ENCODE assay signal across 10 mouse cellular contexts in genomic region chr10:61065287-61066005, GRCm38 (mm10). TPM values are rescaled to one million over a fixed set of nuclear protein-coding genes. Genes with fewer than 3 reads are reported as not detected.
DNase-seq lines count a peak whose midpoint lies in the region; ATAC-seq and TF ChIP-seq lines count a peak whose summit lies in the region.
"Had no signal": no experiment of that assay in that cellular context is flagged by ENCODE, and none has a peak within 500 bp of the region (broad histone marks: within the 10 kb centered on the region; RNA-seq: fewer than 3 reads in every experiment).

No protein-coding gene starts in this region.

- peak overlapping the region; percentile 37; the same call in 1 of the 2 replicates for H3K4me3 ChIP-seq in hindbrain, embryonic 10.5 days
- H3K4me3 ChIP-seq in hindbrain, embryonic 16.5 days (ENCODE audit: low read length) = no peak overlapping the region
- H3K4me3 ChIP-seq in embryonic facial prominence, embryonic 10.5 days = peak overlapping the region; percentile 42
- no peak overlapping the region for H3K4me3 ChIP-seq in stomach, postnatal 0 days (ENCODE audit: low read depth, low read length)

- H3K9me3 ChIP-seq in hindbrain, embryonic 10.5 days = no peaks in the 10 kb centered on the region
- no peaks in the 10 kb centered on the region for H3K9me3 ChIP-seq in hindbrain, embryonic 16.5 days (ENCODE audit: control insufficient read depth, low read length)
- no peaks in the 10 kb centered on the region for H3K9me3 ChIP-seq in embryonic facial prominence, embryonic 10.5 days
- no peaks in the 10 kb centered on the region for H3K9me3 ChIP-seq in stomach, postnatal 0 days (ENCODE audit: control insufficient read depth, low read length)

- peaks cover 46% of the 10 kb centered on the region for H3K4me1 ChIP-seq in hindbrain, embryonic 10.5 days (replicated peaks)
- peaks cover 3% of the 10 kb centered on the region for H3K4me1 ChIP-seq in hindbrain, embryonic 16.5 days (ENCODE audit: control insufficient read depth, insufficient read depth, low read depth, low read length)
- peaks cover 48% of the 10 kb centered on the region for H3K4me1 ChIP-seq in embryonic facial prominence, embryonic 10.5 days
- H3K4me1 ChIP-seq in stomach, postnatal 0 days (replicated peaks; ENCODE audit: control insufficient read depth, insufficient read depth) = no peaks in the 10 kb centered on the region

- H3K4me2 ChIP-seq in hindbrain, embryonic 16.5 days (ENCODE audit: low read length) = no peak overlapping the region
- no peak overlapping the region for H3K4me2 ChIP-seq in stomach, postnatal 0 days (replicated peaks; ENCODE audit: low read depth)

- no peak for ATAC-seq in hindbrain, embryonic 16.5 days
- ATAC-seq in stomach, postnatal 0 days (ENCODE audit: low FRiP score, low TSS enrichment) = peak; percentile 9; the same call in 1 of the 2 replicates

- no peak overlapping the region for H3K9ac ChIP-seq in hindbrain, embryonic 16.5 days (ENCODE audit: low read depth, low read length)
- H3K9ac ChIP-seq in stomach, postnatal 0 days (ENCODE audit: low read length) = peak overlapping the region; percentile 13; the same call in 1 of the 2 replicates

- no peak for DNase-seq in hindbrain, embryonic 10.5 days (ENCODE audit: low spot score)
- peak; percentile 67 for DNase-seq in retina, postnatal 1 day
- DNase-seq in retina, embryonic 14.5 days (ENCODE audit: low spot score) = no peak
- DNase-seq in embryonic facial prominence, embryonic 10.5 days (ENCODE audit: low spot score) = no peak
- DNase-seq in stomach, postnatal 0 days (ENCODE audit: low spot score) = peak; percentile 23
- DNase-seq in right cerebral cortex, postnatal 10 days (ENCODE audit: low spot score in 2 of 2) = no peak
- no peak for DNase-seq in adrenal gland, postnatal 36 days
- DNase-seq: kidney, postnatal 25 days had no signal

- peaks cover 72% of the 10 kb centered on the region for H3K27me3 ChIP-seq in hindbrain, embryonic 10.5 days (ENCODE audit: insufficient read depth, poor library complexity, severe bottlenecking)
- H3K27me3 ChIP-seq in hindbrain, embryonic 16.5 days (replicated peaks; ENCODE audit: control insufficient read depth, insufficient read depth, low read length) = no peaks in the 10 kb centered on the region
- H3K27me3 ChIP-seq in embryonic facial prominence, embryonic 10.5 days (replicated peaks; ENCODE audit: low read depth, poor library complexity, severe bottlenecking) = 0 out of 2 replicates have a peak, but pooled peaks cover 6% of the 10 kb centered on the region
- H3K27me3 ChIP-seq in stomach, postnatal 0 days (ENCODE audit: control insufficient read depth, insufficient read depth, low read length) = no peaks in the 10 kb centered on the region

- H3K36me3 ChIP-seq in hindbrain, embryonic 10.5 days = no peaks in the 10 kb centered on the region
- H3K36me3 ChIP-seq in hindbrain, embryonic 16.5 days (ENCODE audit: control insufficient read depth, insufficient read depth, low read length) = no peaks in the 10 kb centered on the region
- H3K36me3 ChIP-seq in embryonic facial prominence, embryonic 10.5 days (replicated peaks) = no peaks in the 10 kb centered on the region
- H3K36me3 ChIP-seq in stomach, postnatal 0 days (ENCODE audit: control insufficient read depth, insufficient read depth, low read length) = no peaks in the 10 kb centered on the region

- H3K27ac ChIP-seq in hindbrain, embryonic 10.5 days = peak overlapping the region; percentile 79; the same call in 1 of the 2 replicates
- no peak overlapping the region for H3K27ac ChIP-seq in hindbrain, embryonic 16.5 days (ENCODE audit: low read depth, low read length)
- peak overlapping the region; percentile 76; the same call in 1 of the 2 replicates for H3K27ac ChIP-seq in embryonic facial prominence, embryonic 10.5 days (replicated peaks)
- no peak overlapping the region for H3K27ac ChIP-seq in stomach, postnatal 0 days (replicated peaks)

- no peak for TF ChIP-seq CTCF in stomach, postnatal 0 days (IDR thresholded peaks at IDR 0.05; ENCODE audit: low read depth)

- 50% methylated on average over 13 of the region's 13 CpGs for WGBS in hindbrain, embryonic 10.5 days
- 51% methylated on average over 13 of the region's 13 CpGs for WGBS in hindbrain, embryonic 16.5 days
- 50% methylated on average over 13 of the region's 13 CpGs for WGBS in embryonic facial prominence, embryonic 10.5 days
- WGBS in stomach, postnatal 0 days = 52% methylated on average over 13 of the region's 13 CpGs

- no peak for TF ChIP-seq EP300 in stomach, postnatal 0 days (optimal IDR thresholded peaks at IDR 0.05)

RNA-seq across cellular contexts. Expression of gene Pcbd1, which starts 23.7 kb away (rescaled TPM):
- polyA plus RNA-seq in hindbrain, embryonic 10.5 days (2016; fragmentation: Nextera tagmentation; extraction: Ambion mirVana) = 23.5 and 26.3 TPM in 2 replicates
- polyA plus RNA-seq in hindbrain, embryonic 16.5 days (2015; fragmentation: Nextera tagmentation; extraction: Ambion mirVana) = 40.7 and 50.4 TPM in 2 replicates
- 16.4 and 17.0 TPM in 2 replicates for polyA plus RNA-seq in embryonic facial prominence, embryonic 10.5 days (2016; fragmentation: Nextera tagmentation; extraction: Ambion mirVana)
- 95.2 and 96.2 TPM in 2 replicates for polyA plus RNA-seq in stomach, postnatal 0 days (2015; fragmentation: Nextera tagmentation; extraction: Ambion mirVana)
- 10 to 100 TPM; 12.7 to 14.5 TPM for total RNA-seq in adrenal gland, postnatal 36 days (2021)
- total RNA-seq: neutrophil, adult 5-6 weeks had no signal

Comparison
In these comparisons a context has a peak if more than half of its experiments do, and no peak if none do; other contexts are left out.
1. DNase-seq: peak in retina, postnatal 1 day (single experiment) and stomach, postnatal 0 days (single experiment); none in hindbrain, embryonic 10.5 days (single experiment), retina, embryonic 14.5 days (single experiment), embryonic facial prominence, embryonic 10.5 days (single experiment), right cerebral cortex, postnatal 10 days (0 of 2) and adrenal gland, postnatal 36 days (0 of 2).
2. H3K27ac ChIP-seq: peak in hindbrain, embryonic 10.5 days (single experiment) and embryonic facial prominence, embryonic 10.5 days (single experiment); none in hindbrain, embryonic 16.5 days (single experiment) and stomach, postnatal 0 days (single experiment).
3. H3K4me3 ChIP-seq: peak in hindbrain, embryonic 10.5 days (single experiment) and embryonic facial prominence, embryonic 10.5 days (single experiment); none in hindbrain, embryonic 16.5 days (single experiment) and stomach, postnatal 0 days (single experiment).